Mouse (Mus musculus): ENCODE data around the gene Mecom. TPM values are rescaled to one million over a fixed set of nuclear protein-coding genes. Genes with fewer than 3 reads are reported as not detected.
A peak's percentile ranks its signal among the peaks of the same experiment; 100 is the strongest.
"Not testable (repeated sequence)": the region's sequence is repeated elsewhere in the genome, so short reads cannot be mapped to it uniquely, and the experiment has no call there.

The Mecom gene
- polyA plus RNA-seq, 1 experiment from 2014 or later: 44.4 TPM

- H3K9me3 ChIP-seq (replicated peaks): no peaks in the 10 kb centered on the region
- 66% methylated on average over 11 of the region's 11 CpGs for WGBS
- no peak overlapping the region for H3K4me3 ChIP-seq
- peaks cover 9% of the 10 kb centered on the region; the same call in 1 of the 2 replicates for H3K4me1 ChIP-seq
- no peak overlapping the region for H3K9ac ChIP-seq
- no peak overlapping the region for H3K27ac ChIP-seq
- no peak overlapping the region for H3K4me2 ChIP-seq (replicated peaks)
- no peaks in the 10 kb centered on the region for H3K27me3 ChIP-seq
- ATAC-seq (ENCODE audit: low FRiP score): no peak
- H3K36me3 ChIP-seq: no peaks in the 10 kb centered on the region
These were observed 908 bp downstream of the Mecom start for GRCm38 (mm10) chr3:30546831-30547369.

GRCm38 (mm10) chr3:30546366-30546765 lies 1.4 kb downstream of the Mecom start:
- ATAC-seq (ENCODE audit: low FRiP score): no peak
- H3K4me3 ChIP-seq: no peak overlapping the region
- 69% methylated on average over 13 of the region's 13 CpGs for WGBS
- H3K27me3 ChIP-seq: no peaks in the 10 kb centered on the region
- H3K27ac ChIP-seq: no peak overlapping the region
- no peak overlapping the region for H3K9ac ChIP-seq
- H3K9me3 ChIP-seq (replicated peaks): no peaks in the 10 kb centered on the region
- H3K36me3 ChIP-seq: no peaks in the 10 kb centered on the region
- peaks cover 9% of the 10 kb centered on the region; the same call in 1 of the 2 replicates for H3K4me1 ChIP-seq
- H3K4me2 ChIP-seq (replicated peaks): no peak overlapping the region

- Histone ChIP-seq H3K4me3 (no peak overlapping the region), H3K4me2 (replicated peaks) (no peak overlapping the region), H3K4me1 (peaks cover 9% of the 10 kb centered on the region; the same call in 1 of the 2 replicates), H3K36me3 (no peaks in the 10 kb centered on the region), H3K9me3 (replicated peaks) (no peaks in the 10 kb centered on the region), H3K27ac (no peak overlapping the region), H3K9ac (no peak overlapping the region), H3K27me3 (no peaks in the 10 kb centered on the region)
- ATAC-seq (ENCODE audit: low FRiP score): no peak
- WGBS: 78% methylated on average over 5 of the region's 5 CpGs
These were observed 2.6 kb downstream of the Mecom start for GRCm38 (mm10) chr3:30545246-30545645.

GRCm38 (mm10) chr3:30544305-30544704 lies 3.5 kb downstream of the Mecom start:
- no peaks in the 10 kb centered on the region for H3K36me3 ChIP-seq
- H3K9ac ChIP-seq: no peak overlapping the region
- no peak for ATAC-seq (ENCODE audit: low FRiP score)
- H3K27me3 ChIP-seq: no peaks in the 10 kb centered on the region
- H3K4me2 ChIP-seq (replicated peaks): no peak overlapping the region
- H3K27ac ChIP-seq: no peak overlapping the region
- H3K4me3 ChIP-seq: no peak overlapping the region
- peaks cover 9% of the 10 kb centered on the region; the same call in 1 of the 2 replicates for H3K4me1 ChIP-seq
- no peaks in the 10 kb centered on the region for H3K9me3 ChIP-seq (replicated peaks)
- WGBS: 71% methylated on average over 5 of the region's 5 CpGs

GRCm38 (mm10) chr3:30535821-30536220 lies 12.0 kb downstream of the Mecom start:
- 86% methylated on average over 11 of the region's 11 CpGs for WGBS
- ATAC-seq (ENCODE audit: low FRiP score): no peak
- Histone ChIP-seq H3K4me2 (replicated peaks) (no peak overlapping the region), H3K9me3 (replicated peaks) (no peaks in the 10 kb centered on the region), H3K27me3 (no peaks in the 10 kb centered on the region), H3K4me3 (no peak overlapping the region), H3K27ac (no peak overlapping the region), H3K36me3 (no peaks in the 10 kb centered on the region), H3K9ac (no peak overlapping the region), H3K4me1 (no peaks in the 10 kb centered on the region)

GRCm38 (mm10) chr3:30520751-30521150 lies 27.1 kb downstream of the Mecom start:
- peaks cover 19% of the 10 kb centered on the region for H3K27me3 ChIP-seq
- H3K4me3 ChIP-seq; H3K4me1 ChIP-seq; ATAC-seq (ENCODE audit: low FRiP score); H3K9me3 ChIP-seq (replicated peaks); H3K27ac ChIP-seq; H3K36me3 ChIP-seq; H3K9ac ChIP-seq; H3K4me2 ChIP-seq (replicated peaks): not testable (repeated sequence)
- WGBS: 53% methylated on average over 3 of the region's 3 CpGs

- H3K27ac ChIP-seq: no peak overlapping the region
- no peaks in the 10 kb centered on the region for H3K9me3 ChIP-seq (replicated peaks)
- no peak overlapping the region for H3K9ac ChIP-seq
- peaks cover 9% of the 10 kb centered on the region for H3K4me1 ChIP-seq
- 67% methylated on average over 1 of the region's 1 CpGs for WGBS
- H3K4me3 ChIP-seq: no peak overlapping the region
- no peak for ATAC-seq (ENCODE audit: low FRiP score)
- no peak overlapping the region for H3K4me2 ChIP-seq (replicated peaks)
- no peaks in the 10 kb centered on the region for H3K36me3 ChIP-seq
- peaks cover 28% of the 10 kb centered on the region for H3K27me3 ChIP-seq
These were observed 28.4 kb downstream of the Mecom start for GRCm38 (mm10) chr3:30519425-30519824.

GRCm38 (mm10) chr3:30515795-30516170 lies 32.0 kb downstream of the Mecom start:
- Histone ChIP-seq H3K4me2 (replicated peaks) (peak overlapping the region; percentile 64), H3K9me3 (replicated peaks) (no peaks in the 10 kb centered on the region), H3K9ac (no peak overlapping the region), H3K4me1 (peaks cover 23% of the 10 kb centered on the region), H3K27ac (no peak overlapping the region), H3K36me3 (no peaks in the 10 kb centered on the region), H3K4me3 (0 out of 2 replicates have a peak overlapping the region, but pooled peaks have one; percentile 3), H3K27me3 (peaks cover 53% of the 10 kb centered on the region)
- WGBS: 10% methylated on average over 9 of the region's 9 CpGs
- no peak for ATAC-seq (ENCODE audit: low FRiP score)

GRCm38 (mm10) chr3:30514901-30515794 lies 32.7 kb downstream of the Mecom start:
- H3K9ac ChIP-seq: peak overlapping the region; percentile 63
- peak overlapping the region; percentile 76 for H3K27ac ChIP-seq
- ATAC-seq (ENCODE audit: low FRiP score): peak; percentile 94
- WGBS: under 1% methylated on average over 62 of the region's 62 CpGs
- no peaks in the 10 kb centered on the region for H3K9me3 ChIP-seq (replicated peaks)
- peak overlapping the region; percentile 64 for H3K4me2 ChIP-seq (replicated peaks)
- peaks cover 59% of the 10 kb centered on the region for H3K27me3 ChIP-seq
- H3K36me3 ChIP-seq: no peaks in the 10 kb centered on the region
- peak overlapping the region; percentile 37 for H3K4me3 ChIP-seq
- H3K4me1 ChIP-seq: peaks cover 26% of the 10 kb centered on the region

- no peaks in the 10 kb centered on the region for H3K9me3 ChIP-seq (replicated peaks)
- H3K27ac ChIP-seq: peak overlapping the region; percentile 76
- H3K36me3 ChIP-seq: no peaks in the 10 kb centered on the region
- peak overlapping the region; percentile 64 for H3K4me2 ChIP-seq (replicated peaks)
- H3K4me1 ChIP-seq: peaks cover 34% of the 10 kb centered on the region
- WGBS: under 1% methylated on average over 52 of the region's 52 CpGs
- peak overlapping the region; percentile 63 for H3K9ac ChIP-seq
- H3K4me3 ChIP-seq: peak overlapping the region; percentile 37
- H3K27me3 ChIP-seq: peaks cover 62% of the 10 kb centered on the region
- ATAC-seq (ENCODE audit: low FRiP score): peak; percentile 24
These were observed 33.6 kb downstream of the Mecom start for GRCm38 (mm10) chr3:30514051-30514754.

GRCm38 (mm10) chr3:30513314-30513997 lies 34.4 kb downstream of the Mecom start:
- H3K4me3 ChIP-seq: peak overlapping the region; percentile 37
- no peak for ATAC-seq (ENCODE audit: low FRiP score)
- peak overlapping the region; percentile 64 for H3K4me2 ChIP-seq (replicated peaks)
- no peaks in the 10 kb centered on the region for H3K9me3 ChIP-seq (replicated peaks)
- H3K9ac ChIP-seq: peak overlapping the region; percentile 63; the same call in 1 of the 2 replicates
- H3K36me3 ChIP-seq: no peaks in the 10 kb centered on the region
- H3K27me3 ChIP-seq: peaks cover 67% of the 10 kb centered on the region
- WGBS: 3% methylated on average over 16 of the region's 16 CpGs
- peaks cover 39% of the 10 kb centered on the region for H3K4me1 ChIP-seq
- 0 out of 2 replicates have a peak overlapping the region, but pooled peaks have one; percentile 76 for H3K27ac ChIP-seq
